Mouse (Mus musculus) B cell, adult 67 days (primary cell): ENCODE measurements around the gene Fam19a2. TPM values are rescaled to one million over a fixed set of nuclear protein-coding genes. Genes with fewer than 3 reads are reported as not detected.

Source experiments
- total RNA-seq, 2 experiments: library from RNA; stranded (reverse); gene quantifications; 4 replicates each; pipeline ENCODE4 v1.2.4; 2023

Gene Fam19a2
- total RNA-seq = not detected

DNA sequence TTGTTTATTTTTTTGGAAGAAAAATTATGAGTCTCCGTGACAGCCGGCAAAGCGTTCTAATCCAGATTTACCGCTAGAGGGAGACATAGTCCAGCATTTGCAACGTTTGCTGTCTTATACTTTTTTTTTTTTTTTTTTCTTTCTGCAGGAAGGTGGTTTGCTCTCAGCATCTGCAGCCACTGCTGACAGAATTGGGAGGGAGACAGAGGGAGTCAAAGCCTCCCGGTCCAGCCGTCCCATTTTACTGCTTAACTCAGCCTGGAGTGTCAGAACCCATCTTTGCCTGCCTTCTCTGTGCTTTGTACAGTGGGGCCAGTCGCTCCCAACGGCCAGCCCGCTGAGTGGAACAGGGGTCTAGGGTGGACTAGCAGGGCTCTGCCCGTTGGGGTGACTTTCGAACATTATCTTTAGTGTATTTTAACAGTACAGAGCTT is at the start of gene Fam19a2:
Gene Fam19a2 (plus strand): TSS at position 121 of the 434 bp plus-strand sequence.

Other genes with a start within 250 kb of the Fam19a2 start
- 100 to 1,000 TPM; 136 to 156 TPM for gene Mon2, start 187.5 kb upstream of the Fam19a2 start, total RNA-seq
- 100 to 1,000 TPM; 118 to 129 TPM for gene Usp15, start 67.0 kb upstream of the Fam19a2 start, total RNA-seq